Mouse (Mus musculus) liver, adult 2 months (tissue): ENCODE measurements around the gene Clstn1. TPM values are rescaled to one million over a fixed set of nuclear protein-coding genes. Genes with fewer than 3 reads are reported as not detected.

Source experiments
- DNase-seq: peaks from one replicate; pipeline ENCODE4 v3.0.0-alpha.2; 2011; ENCODE audit warnings: low read depth, low spot score; ENCODE audit errors: extremely low read depth
- H3K27ac ChIP-seq: fragments of 200-500 bp; replicated peaks from 2 replicates; pipeline ENCODE4 v1.5.1; 2012; ENCODE audit warnings: low read depth, mild to moderate bottlenecking, control low read depth, inconsistent platforms, low read length; ENCODE audit not compliant: insufficient read depth
- H3K27me3 ChIP-seq: fragments of 200-500 bp; 2 replicates; pipeline ENCODE4 v1.6.1; 2012; ENCODE audit warnings: mild to moderate bottlenecking, moderate library complexity, low read length, inconsistent platforms; ENCODE audit not compliant: control insufficient read depth, insufficient read depth
- H3K36me3 ChIP-seq: fragments of 200-500 bp; 2 replicates; pipeline ENCODE4 v1.6.1; 2012; ENCODE audit warnings: low read length, inconsistent platforms; ENCODE audit not compliant: control insufficient read depth, insufficient read depth
- H3K4me1 ChIP-seq: fragments of 200-500 bp; 2 replicates; pipeline ENCODE4 v1.6.1; 2011; ENCODE audit warnings: low read length; ENCODE audit not compliant: control insufficient read depth, insufficient read depth
- H3K4me3 ChIP-seq: fragments of 200-500 bp; 2 replicates; pipeline ENCODE4 v1.5.1; 2011; ENCODE audit warnings: low read depth, mild to moderate bottlenecking, control low read depth, low read length, moderate library complexity; ENCODE audit not compliant: insufficient read depth
- H3K79me2 ChIP-seq: fragments of 200-500 bp; 2 replicates; pipeline ENCODE4 v1.6.1; 2012; ENCODE audit warnings: inconsistent platforms, mild to moderate bottlenecking, low read length, moderate library complexity; ENCODE audit not compliant: control insufficient read depth, insufficient read depth
- H3K9ac ChIP-seq: fragments of 200-500 bp; 2 replicates; pipeline ENCODE4 v1.6.1; 2012; ENCODE audit warnings: low read depth, mild to moderate bottlenecking, control low read depth, inconsistent platforms, low read length
- CTCF ChIP-seq: fragments of 200-500 bp; IDR thresholded peaks from 2 replicates; pipeline ENCODE4 v1.5.1; 2011; ENCODE audit warnings: low read depth, low read length, control low read depth
- POLR2A ChIP-seq: fragments of 200-500 bp; IDR thresholded peaks from 2 replicates; pipeline ENCODE4 v1.6.1; 2011; ENCODE audit warnings: low read length, control low read depth; ENCODE audit not compliant: insufficient read depth; ENCODE audit errors: extremely low read depth
- WGBS: fragments of 180-500 bp; shearing (Covaris S2); methylation state at CpG from one replicate; pipeline ENCODE4 v1.1.7; 2018; 5-methylcytosine and 5-hydroxymethylcytosine counted together
- polyA plus RNA-seq: library from polyadenylated mRNA; depleted of rRNA; stranded (reverse); fragments of >200 nt; gene quantifications from 2 replicates; pipeline ENCODE4 v1.2.3, GENCODE M21; 2012; rRNA removed
- total RNA-seq: library from RNA; depleted of rRNA; stranded (reverse); fragments of >200 nt; gene quantifications from 2 replicates; pipeline ENCODE4 v1.2.3, GENCODE M21; 2014; rRNA removed

Clstn1 gene
- total and polyA plus RNA-seq, 2 experiments, result 1.5 to 2.3 TPM

DNA sequence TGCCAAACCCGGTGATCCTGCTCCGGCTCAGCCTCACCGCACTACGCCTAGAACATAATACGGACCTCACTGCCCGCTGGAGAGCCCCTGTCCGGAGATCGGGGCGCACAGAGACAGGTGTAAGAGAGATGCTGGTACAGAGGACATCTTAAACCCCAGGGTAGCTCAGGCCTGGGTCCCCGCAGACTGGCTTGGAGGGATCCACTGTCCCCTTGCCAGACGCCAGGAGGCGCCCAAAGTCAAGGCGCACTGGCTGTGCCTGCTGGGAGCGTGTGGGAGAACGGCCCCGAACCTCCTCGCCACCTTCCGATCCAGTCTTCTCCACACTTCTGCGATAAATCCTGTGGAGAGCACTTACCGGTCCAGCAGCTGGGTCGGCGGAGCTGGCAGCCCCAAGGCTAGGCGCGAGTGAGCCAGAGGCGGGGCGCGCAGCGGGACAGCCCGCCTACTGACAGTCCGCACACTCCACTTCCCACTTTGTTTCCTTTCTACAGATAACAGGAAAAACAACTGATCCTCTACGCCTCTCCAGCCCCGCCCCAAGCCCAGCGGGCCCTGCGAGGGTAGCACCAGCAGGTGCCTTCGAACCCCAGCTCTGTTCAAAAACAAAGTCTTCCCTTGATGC is 112.0 kb downstream of the Clstn1 start:
- no peaks in the 10 kb centered on the region for H3K4me1 ChIP-seq
- DNase-seq, result peak; percentile 19
- H3K27ac ChIP-seq, result peak overlapping the region; percentile 14; the same call in 1 of the 2 replicates
- no peaks in the 10 kb centered on the region for H3K36me3 ChIP-seq
- TF ChIP-seq CTCF (peak; percentile 79), POLR2A (no peak)
- no peaks in the 10 kb centered on the region for H3K79me2 ChIP-seq
- H3K27me3 ChIP-seq, result no peaks in the 10 kb centered on the region
- H3K9ac ChIP-seq, result peak overlapping the region; percentile 48
- 3% methylated on average over 35 of the region's 35 CpGs for WGBS
- peak overlapping the region; percentile 58 for H3K4me3 ChIP-seq

Other genes starting within 250 kb of the Clstn1 start
- 22.4 and 23.3 TPM in 2 replicates for gene Ube4b, start 159.7 kb upstream of the Clstn1 start, total RNA-seq
- 28.2 and 30.0 TPM in 2 replicates for gene Ube4b, start 159.7 kb upstream of the Clstn1 start, polyA plus RNA-seq
- gene Rbp7, start 131.5 kb upstream of the Clstn1 start, total RNA-seq, result not detected in 2 replicates
- not detected in 2 replicates for gene Rbp7, start 131.5 kb upstream of the Clstn1 start, polyA plus RNA-seq
- gene Tmem274, start 109.1 kb upstream of the Clstn1 start, total RNA-seq, result not detected in 2 replicates
- gene Tmem274, start 109.1 kb upstream of the Clstn1 start, polyA plus RNA-seq, result not detected in 2 replicates
- 12.8 and 14.4 TPM in 2 replicates for gene Nmnat1, start 101.3 kb upstream of the Clstn1 start, total RNA-seq
- 17.4 and 19.8 TPM in 2 replicates for gene Nmnat1, start 101.3 kb upstream of the Clstn1 start, polyA plus RNA-seq
- gene Lzic, start 101.2 kb upstream of the Clstn1 start, total RNA-seq, result 5.3 and 5.6 TPM in 2 replicates
- 3.5 and 5.7 TPM in 2 replicates for gene Lzic, start 101.2 kb upstream of the Clstn1 start, polyA plus RNA-seq
- 4.9 and 6.6 TPM in 2 replicates for gene Ctnnbip1, start 68.2 kb upstream of the Clstn1 start, total RNA-seq
- 9.7 and 9.9 TPM in 2 replicates for gene Ctnnbip1, start 68.2 kb upstream of the Clstn1 start, polyA plus RNA-seq
- 2.3 and 3.0 TPM in 2 replicates for gene Pik3cd, start 116.1 kb downstream of the Clstn1 start, total RNA-seq
- 1.6 and 2.2 TPM in 2 replicates for gene Pik3cd, start 116.1 kb downstream of the Clstn1 start, polyA plus RNA-seq
- 6.5 and 8.2 TPM in 2 replicates for gene Tmem201, start 151.6 kb downstream of the Clstn1 start, total RNA-seq
- 23.4 and 25.2 TPM in 2 replicates for gene Tmem201, start 151.6 kb downstream of the Clstn1 start, polyA plus RNA-seq
- gene Slc25a33, start 187.8 kb downstream of the Clstn1 start, total RNA-seq, result 14.3 and 21.5 TPM in 2 replicates
- 11.0 and 12.7 TPM in 2 replicates for gene Slc25a33, start 187.8 kb downstream of the Clstn1 start, polyA plus RNA-seq